Mouse (Mus musculus) heart, postnatal 0 days (tissue): ENCODE results near the gene Tcp10c.
"Not testable (repeated sequence)": the region's sequence is repeated elsewhere in the genome, so short reads cannot be mapped to it uniquely, and the experiment has no call there.

Source experiments
- CTCF ChIP-seq: IDR thresholded peaks from 2 replicates; pipeline ENCODE4 v1.5.1; 2016; ENCODE audit warnings: antibody characterized with exemption, control low read depth, low read depth
- EP300 ChIP-seq: IDR thresholded peaks from 2 replicates; pipeline ENCODE4 v1.6.1; 2016; ENCODE audit warnings: antibody characterized with exemption, low read depth

GRCm38 (mm10) chr17:13408257-13408633 lies 53.9 kb downstream of the Tcp10c start:
- TF ChIP-seq CTCF, EP300: not testable (repeated sequence)
